Mouse (Mus musculus) spleen, embryonic (tissue): ENCODE results near the gene Lrmda.

Experiments used
- CTCF ChIA-PET: fragments of 350-600 bp; sonication (Branson Sonifier 250); formaldehyde crosslinking; loops from one replicate; lab custom pipeline; 2022; lab: Charles Lee

Gene Lrmda

DNA sequence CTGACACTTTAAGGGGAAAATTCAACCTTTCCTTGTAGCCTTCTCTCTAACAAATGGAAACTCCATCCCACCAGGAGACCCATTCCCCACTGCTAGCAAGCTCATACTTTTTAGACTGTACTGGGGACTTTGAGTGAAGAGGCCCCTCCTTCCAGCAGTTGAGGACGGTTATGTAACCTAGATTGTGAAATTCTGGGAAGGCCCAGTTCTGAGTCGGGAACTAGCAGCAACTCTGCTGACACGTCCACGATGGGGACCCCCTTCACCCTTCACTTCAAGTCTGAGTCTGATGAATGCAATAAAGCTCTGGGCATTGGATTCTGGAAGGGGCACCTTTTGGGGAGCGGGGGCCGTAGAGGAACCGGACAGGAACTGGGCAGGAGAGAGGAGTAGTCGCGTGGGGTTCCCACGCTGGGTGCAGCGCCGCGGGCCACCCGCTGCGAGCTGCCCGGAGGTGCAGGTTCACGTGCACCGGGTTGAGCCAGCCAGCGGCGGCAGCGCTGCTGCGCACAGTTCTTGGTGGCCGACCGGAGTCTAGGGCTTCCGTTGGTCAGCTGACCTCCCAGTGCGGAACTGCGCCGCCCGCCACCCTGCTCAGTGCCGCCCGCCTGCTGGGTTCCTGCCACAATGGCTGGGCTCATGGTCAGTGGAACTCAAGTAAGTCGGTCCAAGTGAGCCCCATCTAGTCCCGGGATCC is at the start of gene Lrmda:
Lrmda (plus strand) TSS at position 461 of the 697 bp plus-strand sequence.
- CTCF ChIA-PET, result no interaction called here

DNA sequence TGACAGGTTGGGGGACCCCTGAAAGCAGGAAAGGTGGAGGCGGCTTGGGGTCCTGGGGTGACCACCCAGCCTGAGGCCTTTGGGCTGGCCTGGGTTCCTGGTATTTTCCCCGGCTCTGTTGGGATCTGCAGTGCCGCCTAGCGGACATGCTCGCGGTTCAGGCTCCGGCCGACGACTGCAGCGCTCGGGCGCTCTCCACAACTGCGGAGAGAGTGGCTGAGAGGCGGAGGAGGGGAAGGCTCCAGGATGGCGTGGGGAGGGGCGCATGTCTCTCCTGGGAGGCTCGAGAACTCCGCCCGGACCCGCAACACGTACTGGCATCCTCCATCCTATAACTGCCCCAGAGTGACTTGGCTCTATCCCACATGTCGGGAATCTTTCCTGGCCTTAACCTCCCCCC is 38.0 kb upstream of the Lrmda start:
- CTCF ChIA-PET, result no interaction called here

DNA sequence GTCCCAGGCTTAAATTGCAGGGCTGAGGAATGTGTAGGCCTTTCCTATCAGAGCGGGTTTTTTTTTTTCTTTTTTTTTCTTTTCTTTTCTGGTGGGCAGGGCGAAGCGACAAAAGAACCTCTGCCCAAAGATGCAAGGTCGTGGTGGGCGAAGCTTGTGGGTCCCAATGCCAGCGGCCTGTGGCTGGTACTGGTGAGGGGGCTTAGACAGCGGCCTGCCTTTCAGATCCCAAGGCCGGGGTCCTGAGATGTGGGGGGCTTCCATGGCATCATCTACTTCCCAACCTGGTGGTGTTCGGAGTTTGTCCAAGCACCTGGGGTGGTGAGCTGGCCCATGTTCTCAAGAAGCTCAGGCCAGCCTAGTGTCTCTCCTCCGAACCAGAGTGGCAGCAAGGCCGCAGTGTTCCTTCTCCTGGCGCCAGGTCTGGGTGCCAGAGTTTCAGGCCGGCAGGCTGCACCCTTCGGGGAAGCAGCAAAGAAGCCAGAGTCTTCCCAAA is 37.4 kb upstream of the Lrmda start:
- CTCF ChIA-PET, result interaction anchor here (0.6 to 0.7 kb wide), 2 partner anchors 172 to 1076 kb away, joined by 3 to 4 read pairs; no protein-coding TSS in a partner anchor

DNA sequence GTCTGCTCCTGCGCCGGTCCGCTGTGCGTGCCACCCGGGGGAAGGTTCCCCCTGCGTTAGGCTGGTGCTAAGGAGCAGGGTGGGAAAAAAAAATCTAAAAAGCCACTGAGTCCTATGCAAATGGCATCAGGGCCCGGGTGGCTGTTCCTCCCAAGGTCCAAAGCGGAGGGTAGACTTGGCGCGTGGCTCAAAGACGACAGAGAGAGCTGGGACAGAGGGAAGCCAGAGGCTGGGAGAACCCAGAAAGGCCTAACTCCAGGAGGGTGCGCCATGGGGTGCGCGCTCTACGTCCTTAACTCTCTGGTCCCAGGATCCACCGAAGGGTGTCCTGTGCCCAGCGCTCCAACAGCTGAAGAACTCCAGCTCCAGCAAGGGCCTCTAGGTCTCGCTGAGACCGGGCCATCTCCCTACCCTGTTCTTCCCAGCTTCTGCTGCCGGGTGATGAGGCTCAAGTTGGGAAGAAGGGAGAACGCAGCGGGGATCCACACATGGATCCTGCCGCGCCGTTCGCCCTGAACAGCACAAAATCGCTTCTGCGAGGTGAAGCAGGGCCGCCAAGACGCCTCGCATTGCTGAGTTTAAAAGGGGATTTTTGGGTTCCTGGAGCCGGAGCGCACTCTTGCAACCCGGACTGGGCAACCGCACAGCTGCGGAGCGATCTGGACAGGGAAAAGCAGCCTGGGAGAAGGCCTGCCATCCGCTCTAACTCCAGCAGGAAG is 36.8 kb upstream of the Lrmda start:
- CTCF ChIA-PET, result interaction anchor here (0.7 kb wide), 1 partner anchor 1075 kb away, joined by 4 read pairs; no protein-coding TSS in a partner anchor

DNA sequence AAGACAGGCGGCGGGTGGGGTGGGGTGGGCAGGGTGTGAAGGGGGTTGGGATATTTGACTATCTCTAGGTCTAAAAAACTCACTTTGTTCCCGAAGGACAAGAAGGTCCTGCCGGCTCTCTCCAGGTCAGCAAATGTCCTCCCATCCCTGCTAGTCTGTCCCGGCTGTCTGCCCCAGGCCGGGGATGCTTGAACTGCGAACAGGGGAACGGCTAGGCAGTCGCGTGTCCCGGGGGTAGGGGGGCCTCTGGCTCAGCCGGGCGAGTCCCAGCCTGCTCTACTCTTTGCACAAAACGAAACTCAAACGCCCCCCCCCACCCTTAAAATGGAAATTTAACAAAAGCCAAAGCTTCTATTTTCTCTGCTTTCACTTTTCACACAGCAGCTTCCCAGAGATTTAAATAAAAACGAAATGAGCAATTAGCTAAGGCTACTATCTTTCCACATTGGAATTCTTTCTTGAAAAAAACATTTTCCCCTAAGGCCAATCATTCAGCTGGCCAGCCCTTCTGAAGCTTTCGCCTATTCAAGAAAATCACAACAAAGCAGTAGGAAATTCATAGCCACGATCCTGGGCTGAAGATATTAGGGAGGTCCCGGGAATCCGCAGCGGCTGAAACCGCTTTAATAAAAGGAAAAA is 36.1 kb upstream of the Lrmda start:
- CTCF ChIA-PET, result no interaction called here

DNA sequence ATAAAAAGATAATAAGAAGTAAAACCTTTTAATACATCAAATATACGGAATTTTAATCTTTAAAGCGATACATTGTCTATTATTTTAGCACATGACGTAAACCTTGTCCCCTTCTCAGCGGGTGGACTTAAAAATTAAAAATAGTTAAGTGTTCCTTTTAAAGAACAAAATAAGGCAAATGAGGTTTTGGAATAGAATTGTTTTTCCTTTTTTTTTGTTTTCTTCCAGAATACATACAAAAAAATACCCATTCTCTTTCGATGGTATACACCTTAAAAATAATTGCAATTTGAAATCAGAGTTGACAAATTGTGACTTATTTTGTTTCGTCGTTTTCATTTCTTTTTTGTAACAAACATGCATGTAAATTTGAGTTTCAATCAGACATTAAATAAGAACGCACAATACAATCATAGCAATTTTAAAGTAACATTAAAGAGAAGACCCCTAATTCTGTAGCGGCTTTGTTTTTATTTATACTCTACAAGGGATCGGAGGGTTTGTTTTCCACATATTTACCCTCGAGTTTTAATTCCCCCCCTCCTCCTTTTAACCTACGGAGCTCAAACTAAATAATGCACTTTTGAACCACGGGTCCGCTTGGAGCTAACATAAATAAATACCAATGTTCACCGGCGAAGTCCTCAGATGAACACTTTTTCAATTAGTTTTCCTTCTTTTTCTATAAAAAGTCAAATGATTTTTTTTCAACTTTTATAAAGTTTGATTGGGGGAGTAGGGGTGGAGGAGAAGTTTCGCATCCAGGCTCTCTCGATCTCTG is 35.4 kb upstream of the Lrmda start:
- CTCF ChIA-PET, result no interaction called here

DNA sequence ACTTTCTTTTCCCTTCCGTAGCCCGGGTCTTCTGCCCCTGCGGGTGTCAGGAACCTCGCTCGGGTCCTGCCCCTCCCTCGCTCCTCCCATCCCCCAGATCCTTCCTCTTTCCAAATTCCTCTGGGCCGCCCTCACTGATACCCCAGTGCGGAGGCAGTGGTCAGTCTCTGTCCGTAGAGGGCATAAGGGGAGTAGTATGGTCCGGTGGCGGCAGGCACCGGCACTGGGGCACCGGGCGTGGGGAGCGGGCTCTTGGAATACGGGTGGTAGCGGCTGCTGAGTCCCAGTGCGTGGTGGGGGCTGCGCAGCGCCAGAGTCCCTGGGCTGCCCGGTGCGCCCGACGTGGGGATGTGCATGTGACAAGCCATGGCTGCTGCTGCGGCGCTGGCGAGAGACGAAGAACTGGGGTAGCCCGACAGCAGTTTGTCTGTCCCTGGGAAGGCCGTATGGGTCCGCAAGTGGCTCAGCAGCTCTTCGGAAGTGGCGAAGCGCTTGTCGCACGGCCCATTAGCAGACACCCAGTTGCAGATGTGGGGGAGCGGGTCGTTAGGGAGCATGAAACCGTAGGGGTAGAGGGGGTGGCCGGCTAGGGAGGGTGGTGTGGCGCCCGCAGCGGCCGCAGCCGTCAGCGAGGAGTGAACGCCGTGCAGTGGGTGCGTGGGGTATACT is 34.6 kb upstream of the Lrmda start:
- CTCF ChIA-PET, result no interaction called here

DNA sequence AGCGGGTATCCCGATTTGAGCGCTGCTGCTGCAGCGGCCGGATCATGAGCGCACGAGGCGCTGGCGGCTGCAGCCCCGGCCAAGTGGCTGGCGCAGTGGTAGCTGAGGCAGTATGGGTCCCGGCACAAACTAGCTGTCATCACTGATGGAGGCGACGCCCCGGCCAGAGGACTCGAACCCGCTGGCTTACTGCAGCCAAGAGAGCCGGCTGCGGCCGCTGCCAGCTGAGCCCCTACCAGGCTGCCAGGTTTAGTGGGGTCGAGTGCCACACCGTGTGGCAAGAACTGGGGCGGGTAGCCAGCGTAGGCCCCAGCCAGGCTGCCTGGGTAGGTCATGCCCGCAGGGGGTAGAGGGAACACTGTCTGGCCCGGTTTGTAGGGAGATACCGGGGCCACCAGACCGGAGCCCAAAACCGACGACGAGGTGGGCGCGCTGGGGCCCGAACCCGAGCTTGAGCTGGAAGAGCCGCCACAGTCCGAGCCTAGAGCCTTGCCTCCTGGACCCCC is 34.0 kb upstream of the Lrmda start:
- CTCF ChIA-PET, result no interaction called here

DNA sequence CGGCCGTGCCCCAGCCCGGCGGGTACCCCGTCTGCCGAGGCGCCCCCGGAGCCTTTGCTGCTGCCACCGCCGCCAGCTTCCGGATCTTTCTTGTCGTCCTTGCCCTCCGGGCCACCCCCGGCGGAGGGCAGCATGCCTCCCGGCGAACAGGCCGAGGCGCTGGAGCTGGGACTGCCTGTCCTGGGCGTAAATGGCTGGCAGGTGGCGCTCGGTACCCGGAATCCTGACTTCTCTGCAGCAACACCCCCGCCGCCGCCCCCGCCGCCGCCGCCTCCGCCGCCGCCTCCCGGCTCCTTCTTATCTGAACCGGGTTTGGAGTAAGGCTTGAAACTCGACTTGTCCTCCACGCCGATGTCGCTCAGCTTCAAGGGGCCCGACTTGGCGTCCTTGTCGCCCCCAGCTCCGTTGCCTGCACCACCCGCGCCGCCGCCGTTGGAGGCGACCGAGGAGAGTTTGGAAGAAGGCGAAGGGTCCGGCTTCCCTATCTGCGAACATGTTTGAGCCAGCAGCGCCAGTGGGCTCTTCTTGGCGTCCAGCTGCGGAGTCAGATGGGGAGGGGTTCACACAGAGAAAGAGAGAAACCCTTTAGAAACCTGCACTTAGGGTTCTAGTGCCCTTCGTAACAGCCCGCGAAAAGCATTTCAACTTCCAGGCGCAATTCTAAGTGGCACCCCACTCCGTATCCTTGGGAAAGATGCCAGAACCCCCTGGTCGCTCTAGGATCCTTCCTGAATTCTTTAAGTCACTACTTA is 33.4 kb upstream of the Lrmda start:
- CTCF ChIA-PET, result no interaction called here

DNA sequence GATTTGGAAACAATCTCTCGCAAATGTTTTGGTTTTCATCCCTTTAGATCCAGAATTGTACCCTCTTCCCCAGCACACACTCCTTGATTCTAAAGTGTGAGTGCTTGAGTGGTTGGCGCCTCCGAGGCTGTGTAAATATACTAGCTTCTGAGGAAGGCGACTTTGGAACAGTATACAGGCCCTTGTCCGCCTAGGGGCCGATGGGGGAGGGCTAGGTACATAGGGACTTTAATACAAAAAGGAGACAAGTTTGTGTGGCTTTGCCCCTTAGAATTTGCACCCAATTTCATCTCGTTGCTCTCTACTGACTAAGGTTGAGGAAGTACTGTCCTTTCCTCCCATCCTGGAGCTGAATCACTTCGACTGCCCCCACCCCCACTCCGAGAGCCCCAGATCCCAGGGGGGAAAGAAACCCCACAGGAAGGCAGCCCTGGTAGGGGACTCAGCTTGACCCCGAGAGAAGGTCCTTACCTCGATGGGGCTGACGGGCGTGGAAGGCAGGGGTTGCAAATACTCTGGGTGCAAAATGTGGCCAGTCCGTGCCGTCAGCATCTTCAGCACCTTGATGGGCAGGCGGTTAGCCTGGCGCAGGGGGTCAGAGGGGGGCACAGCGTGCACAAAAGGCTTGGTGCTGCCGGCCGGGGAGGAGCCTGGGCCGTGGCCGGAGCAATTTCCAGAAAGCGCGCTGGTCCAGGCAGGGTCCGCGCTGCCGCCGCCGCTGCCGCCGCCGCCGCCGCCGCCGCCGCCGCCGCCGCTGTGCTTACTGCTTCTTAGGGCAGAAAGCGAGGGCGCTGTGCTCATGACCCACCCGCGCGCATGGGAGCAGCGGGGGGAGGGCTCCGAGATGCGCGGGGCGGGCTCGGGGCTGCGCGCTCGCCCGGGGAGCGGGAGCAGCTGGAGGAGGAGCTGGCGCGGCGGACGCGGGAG is 32.5 kb upstream of the Lrmda start:
- CTCF ChIA-PET, result no interaction called here

DNA sequence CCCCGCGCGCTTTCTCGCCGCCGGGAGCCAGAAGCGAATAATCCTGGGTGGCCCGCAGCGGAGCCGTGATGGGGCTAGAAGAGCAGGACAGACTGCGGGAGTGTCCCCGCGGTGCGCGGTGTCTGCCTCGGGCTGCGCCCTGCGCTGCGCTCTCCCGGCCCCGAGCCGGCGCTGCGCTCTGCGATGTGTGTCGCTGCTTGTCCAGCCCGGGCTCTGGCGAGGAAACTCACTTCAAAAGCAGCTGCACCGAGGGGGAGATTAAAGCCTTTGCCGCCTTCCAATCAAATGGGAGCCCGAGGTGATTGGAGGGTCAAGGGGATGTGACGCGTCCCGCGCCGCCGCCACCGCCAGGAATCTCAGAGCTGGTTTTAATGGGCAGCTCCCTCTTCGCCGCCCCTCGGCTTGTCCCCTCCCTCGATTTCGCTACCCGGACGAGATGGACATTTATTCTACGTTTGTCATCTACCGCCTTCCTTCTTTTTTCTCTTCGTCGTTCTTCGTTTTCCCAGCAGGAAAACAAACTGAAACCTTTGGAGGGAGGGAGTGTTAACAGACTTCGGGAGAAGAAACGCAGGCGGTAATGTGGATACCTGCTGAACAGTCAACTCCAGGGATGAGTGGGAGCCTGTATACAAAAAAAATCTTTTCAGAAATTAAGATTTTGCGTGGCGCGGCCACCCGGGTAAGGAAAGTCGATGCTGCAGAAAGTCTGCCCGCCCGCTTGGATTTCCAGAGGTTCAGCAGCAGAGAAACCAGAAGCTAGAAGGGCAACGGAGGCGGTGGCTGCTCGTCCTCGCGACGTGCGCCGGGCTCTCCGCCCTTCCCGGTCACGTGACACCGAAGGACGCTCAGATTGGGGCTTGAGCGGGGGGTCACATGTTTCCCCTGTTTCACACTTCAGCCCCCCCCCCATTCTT is 31.6 kb upstream of the Lrmda start:
- CTCF ChIA-PET, result no interaction called here

DNA sequence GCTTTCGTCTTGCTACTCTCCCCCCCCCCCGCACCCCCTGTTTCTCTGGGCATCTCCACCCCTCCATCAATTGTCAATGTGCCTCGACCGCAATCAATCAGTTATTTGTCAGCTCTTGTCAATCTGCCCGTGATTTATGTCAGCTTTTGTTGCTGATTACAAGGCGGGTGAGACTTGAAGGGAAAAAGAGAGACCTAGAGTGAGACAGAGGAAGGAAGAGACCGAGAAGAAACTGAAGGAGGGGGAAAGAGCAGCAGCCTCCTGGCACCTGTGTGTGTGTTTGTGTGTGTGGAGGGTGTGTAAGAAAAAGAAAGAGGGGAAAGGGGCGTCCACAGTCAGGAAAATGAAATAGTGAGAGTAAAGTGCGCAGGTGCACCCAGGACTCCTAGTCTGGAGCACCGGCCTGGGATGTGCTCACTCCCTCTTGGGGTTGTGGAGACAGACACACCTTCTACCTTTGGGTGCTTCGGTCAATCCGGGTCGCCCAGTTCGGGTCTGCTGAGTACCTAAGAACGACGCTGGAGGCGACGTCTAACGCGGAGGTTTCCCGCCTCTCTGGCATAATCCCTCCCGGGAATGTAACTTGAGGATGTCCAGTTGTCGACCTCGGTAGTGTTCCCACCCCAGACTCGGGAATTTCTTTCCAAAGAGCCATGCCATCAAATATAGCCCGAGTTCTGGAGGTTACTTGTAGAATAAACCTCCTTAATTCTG is 30.8 kb upstream of the Lrmda start:
- CTCF ChIA-PET, result no interaction called here

DNA sequence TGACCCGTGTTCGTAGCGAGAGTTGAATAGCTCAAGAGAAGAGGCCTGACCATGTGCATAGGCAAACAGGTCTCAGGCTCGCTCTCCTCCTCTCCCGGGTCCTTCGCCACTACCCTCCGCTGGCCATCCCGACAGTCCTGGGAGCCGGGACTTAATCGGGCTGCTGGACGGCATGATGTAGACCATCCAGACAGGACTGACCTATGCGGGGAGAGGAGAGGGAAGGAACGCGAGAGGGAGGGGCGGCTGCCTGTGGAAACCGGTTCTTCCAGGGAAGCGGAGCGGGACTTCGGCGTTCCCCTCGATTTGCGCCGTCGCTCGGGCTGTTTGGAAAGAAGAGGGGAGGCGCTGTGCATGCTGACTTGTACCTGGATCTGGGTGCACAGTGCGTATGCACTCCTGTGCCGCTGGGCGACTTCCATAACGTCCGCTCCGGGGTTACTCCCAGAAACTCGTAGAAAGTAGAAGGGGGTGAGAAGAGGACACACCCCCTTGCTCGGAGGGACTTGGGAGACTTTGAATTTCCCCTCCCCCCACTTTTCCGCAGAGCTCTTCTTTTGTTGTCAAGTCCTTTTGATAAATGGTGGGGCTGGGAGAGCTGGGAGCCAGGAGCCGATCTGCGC is 30.1 kb upstream of the Lrmda start, which contains the start of gene Zfp503:
Zfp503 (minus strand) TSS at position 311 of the 623 bp plus-strand sequence.
- CTCF ChIA-PET, result no interaction called here

DNA sequence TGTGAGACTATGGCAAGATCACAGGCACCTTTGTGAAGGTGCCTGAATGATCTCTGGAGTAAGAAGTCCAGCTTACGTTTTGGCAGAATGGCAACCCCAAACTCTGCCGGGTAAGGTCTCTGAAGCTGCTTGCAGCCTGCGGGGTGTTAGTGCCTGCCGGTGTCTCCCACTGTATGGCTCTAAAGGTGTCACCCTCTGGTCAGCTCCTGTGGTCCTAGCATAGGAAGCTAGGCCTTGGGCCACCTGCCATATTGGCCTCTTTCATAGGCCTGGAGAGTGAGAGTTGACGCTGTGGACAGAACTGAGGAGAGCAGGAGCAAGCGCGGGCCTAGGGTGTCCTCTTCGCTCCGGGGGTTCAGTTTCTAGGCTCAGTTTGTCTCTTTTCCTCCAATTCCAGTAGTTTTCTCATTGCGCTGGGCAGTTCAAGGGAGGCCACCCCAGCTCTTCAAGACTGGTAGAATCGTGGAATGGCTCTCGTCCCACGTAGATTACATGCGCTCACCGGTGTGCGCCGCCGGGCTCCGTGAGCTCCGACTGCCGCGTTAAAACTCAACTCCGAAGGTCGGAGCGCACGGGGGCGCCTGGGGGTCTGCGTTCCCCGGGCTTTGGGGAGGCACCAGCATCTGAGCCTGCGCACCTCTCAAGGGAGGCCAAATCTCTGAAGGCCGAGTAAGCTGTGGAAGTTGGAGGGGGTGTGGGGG is 29.0 kb upstream of the Lrmda start:
- CTCF ChIA-PET, result no interaction called here

DNA sequence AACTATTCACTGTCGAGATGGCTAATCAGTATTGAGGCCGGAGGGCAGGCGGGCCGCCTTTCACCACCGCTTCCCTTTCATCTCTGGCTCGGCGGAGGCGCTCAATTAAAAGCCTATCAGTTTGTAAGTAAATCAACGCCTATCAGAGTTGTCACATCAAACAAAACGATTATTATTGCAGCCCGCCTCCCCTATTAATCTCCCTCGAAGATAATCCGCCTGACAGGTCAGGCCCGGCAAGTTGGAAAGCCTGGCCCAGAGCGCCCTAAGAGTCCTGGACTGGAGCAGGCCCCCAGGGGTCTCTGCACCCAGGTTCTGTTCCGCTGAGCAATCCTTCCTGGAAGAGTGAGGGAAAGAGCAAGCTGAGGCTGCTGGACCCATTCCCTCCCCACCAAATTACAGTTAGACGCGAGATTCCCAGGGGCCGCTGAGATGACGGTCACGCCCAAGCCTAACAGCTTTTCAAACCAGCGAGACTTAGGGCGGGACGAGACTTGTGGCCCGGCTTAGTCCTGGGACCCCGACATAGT is 28.2 kb upstream of the Lrmda start:
- CTCF ChIA-PET, result no interaction called here

DNA sequence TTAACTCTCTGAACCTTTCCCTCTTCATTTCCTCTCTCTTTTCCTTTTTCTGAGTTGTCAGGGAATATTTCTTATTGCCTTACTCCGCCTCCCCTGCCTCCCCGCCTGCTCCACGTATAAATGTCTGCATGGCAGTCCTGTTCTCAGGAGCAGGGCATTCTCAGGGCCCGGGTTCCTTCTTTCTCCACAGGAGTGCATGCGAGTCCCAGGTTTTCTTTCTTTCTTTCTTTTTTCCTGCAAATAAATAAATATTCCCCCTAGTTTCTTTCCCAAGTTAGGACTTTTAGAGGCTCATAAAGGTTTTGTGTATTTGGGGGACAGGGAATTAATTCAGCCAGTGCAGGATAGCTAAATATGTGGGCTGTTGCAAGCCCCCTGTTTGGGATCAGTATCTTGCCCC is 27.7 kb upstream of the Lrmda start:
- CTCF ChIA-PET, result no interaction called here
